Mouse (Mus musculus): ENCODE results near the gene Eif4a3.

DNA sequence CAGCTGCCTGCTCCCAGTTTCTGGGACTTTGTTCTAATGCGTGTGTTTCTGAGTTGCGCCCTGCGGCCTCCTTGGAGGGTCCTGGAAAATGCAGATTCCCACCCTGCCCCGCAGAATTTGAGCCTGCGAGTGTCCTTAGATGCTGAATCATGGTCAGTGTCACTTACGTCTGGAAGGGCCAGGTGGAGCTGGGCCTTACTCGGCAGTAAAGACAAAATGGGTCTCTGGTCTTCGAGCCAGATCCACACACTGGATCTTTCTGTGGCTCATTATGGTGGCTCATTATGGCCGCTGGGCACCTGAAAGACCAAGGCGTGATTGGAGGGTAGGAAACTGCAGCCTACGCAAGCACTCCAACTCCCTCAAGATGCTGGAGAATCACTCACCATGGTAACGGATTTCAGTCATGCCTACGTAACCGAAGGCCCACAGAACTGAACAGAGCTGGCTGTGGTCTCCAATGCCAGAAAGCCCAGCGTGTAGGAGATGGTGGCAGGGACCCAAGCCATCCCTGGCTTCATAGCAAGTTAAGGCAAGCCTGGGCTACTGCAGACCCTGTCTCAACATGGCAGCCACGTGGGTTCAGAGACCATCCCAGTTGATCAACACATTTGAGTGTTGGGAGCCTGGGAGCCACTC lies 31.2 kb downstream of the Eif4a3 start:
- TF ChIP-seq POLR2A (IDR thresholded peaks at IDR 0.05; ENCODE audit: insufficient read depth, low read depth, low read length) (no peak), CTCF (IDR thresholded peaks at IDR 0.05; ENCODE audit: insufficient read depth, low read depth, low read length) (no peak)

Data from olfactory bulb, adult 2 months (tissue).